Mouse (Mus musculus) embryonic facial prominence, embryonic 14.5 days (tissue): ENCODE measurements around the gene Tmem167b. TPM values are rescaled to one million over a fixed set of nuclear protein-coding genes. Genes with fewer than 3 reads are reported as not detected.

Experiments used
- microRNA-seq: library from miRNA; unstranded; fragments of <30 nt; microRNA quantifications from one replicate; pipeline ENCODE4, GENCODE M21; 2016; ENCODE audit warnings: borderline number of aligned reads
- polyA plus RNA-seq: library from polyadenylated mRNA; unstranded; fragments of >200 nt; fragmentation: Nextera tagmentation; extraction: Ambion mirVana; gene quantifications from 2 replicates; pipeline ENCODE4 v1.2.1, GENCODE M21; 2014

The Tmem167b gene
- polyA plus RNA-seq, 1 experiment from 2014 or later: 46.3 TPM

Small RNA genes within 50 kb of the gene (microRNA-seq; reads per million reads assigned to microRNA genes)
- not detected for gene Gm22860

Other genes starting within 250 kb of the Tmem167b start
- gene Mybphl, start 197.6 kb downstream of the Tmem167b start, polyA plus RNA-seq: not detected in 2 replicates
- 31.2 and 38.1 TPM in 2 replicates for gene Psrc1, start 178.6 kb downstream of the Tmem167b start, polyA plus RNA-seq
- 11.8 and 13.9 TPM in 2 replicates for gene Celsr2, start 146.9 kb downstream of the Tmem167b start, polyA plus RNA-seq
- gene Sars, start 117.3 kb downstream of the Tmem167b start, polyA plus RNA-seq: 111 and 125 TPM in 2 replicates
- 0.63 and 1.1 TPM in 2 replicates for gene 1700013F07Rik, start 28.3 kb downstream of the Tmem167b start, polyA plus RNA-seq
- gene 5330417C22Rik, start 25.9 kb downstream of the Tmem167b start, polyA plus RNA-seq: 2.2 and 2.5 TPM in 2 replicates
- 40.2 and 40.4 TPM in 2 replicates for gene Taf13, start 9.2 kb upstream of the Tmem167b start, polyA plus RNA-seq
- 16.3 and 17.9 TPM in 2 replicates for gene Wdr47, start 28.8 kb upstream of the Tmem167b start, polyA plus RNA-seq
- 67.4 and 79.9 TPM in 2 replicates for gene Clcc1, start 91.4 kb upstream of the Tmem167b start, polyA plus RNA-seq
- gene Gpsm2, start 159.8 kb upstream of the Tmem167b start, polyA plus RNA-seq: 69.5 and 85.1 TPM in 2 replicates
- gene Aknad1, start 177.2 kb upstream of the Tmem167b start, polyA plus RNA-seq: 0.92 and 1.5 TPM in 2 replicates